In genomic region chr13:48659254-48660220, GRCm38 (mm10) we compare ENCODE assay signal across 9 mouse cellular contexts. TPM values are rescaled to one million over a fixed set of nuclear protein-coding genes. Genes with fewer than 3 reads are reported as not detected.
DNase-seq lines count a peak whose midpoint lies in the region; ATAC-seq and TF ChIP-seq lines count a peak whose summit lies in the region.
"Had no signal": no experiment of that assay in that cellular context is flagged by ENCODE, and none has a peak within 500 bp of the region (broad histone marks: within the 10 kb centered on the region; RNA-seq: fewer than 3 reads in every experiment).

No protein-coding gene starts in this region.

- peak overlapping the region; percentile 35 for H3K4me3 ChIP-seq in lung, embryonic 16.5 days (ENCODE audit: low read length)
- peak overlapping the region; percentile 33 for H3K4me3 ChIP-seq in heart, postnatal 0 days (ENCODE audit: low read depth, low read length)
- H3K4me3 ChIP-seq in liver, postnatal 0 days (ENCODE audit: low read depth, low read length) = peak overlapping the region; percentile 33

- no peak for TF ChIP-seq EP300 in heart, postnatal 0 days (IDR thresholded peaks at IDR 0.05; ENCODE audit: low read depth)
- TF ChIP-seq EP300 in liver, postnatal 0 days (IDR thresholded peaks at IDR 0.05; ENCODE audit: low read depth) = no peak

- H3K9me3 ChIP-seq in lung, embryonic 16.5 days (ENCODE audit: control insufficient read depth, low read length) = no peaks in the 10 kb centered on the region
- H3K9me3 ChIP-seq in heart, postnatal 0 days (replicated peaks; ENCODE audit: control insufficient read depth, low read length) = no peaks in the 10 kb centered on the region
- no peaks in the 10 kb centered on the region for H3K9me3 ChIP-seq in liver, postnatal 0 days (ENCODE audit: low read length)

- H3K27me3 ChIP-seq in lung, embryonic 16.5 days (ENCODE audit: control insufficient read depth, insufficient read depth, low read depth, low read length) = peaks cover 89% of the 10 kb centered on the region
- H3K27me3 ChIP-seq in heart, postnatal 0 days (ENCODE audit: control insufficient read depth, insufficient read depth, low read length) = peaks cover 97% of the 10 kb centered on the region
- H3K27me3 ChIP-seq in liver, postnatal 0 days (ENCODE audit: insufficient read depth, low read length) = peaks cover 94% of the 10 kb centered on the region

- TF ChIP-seq CTCF in heart, postnatal 0 days (IDR thresholded peaks at IDR 0.05; ENCODE audit: low read depth) = no peak
- TF ChIP-seq CTCF in liver, postnatal 0 days (IDR thresholded peaks at IDR 0.05; ENCODE audit: low read depth) = no peak

- DNase-seq in adrenal gland, adult (ENCODE audit: inconsistent age in 2 of 2, low spot score in 1 of 2) = peak; percentile 21 to 37
- DNase-seq in adrenal gland, adult 8-10 months = no peak
- no peak for DNase-seq in lung, postnatal 36 days
- DNase-seq in heart, postnatal 0 days (ENCODE audit: low spot score) = no peak
- DNase-seq in liver, postnatal 0 days = no peak
- no peak for DNase-seq in layer of hippocampus, postnatal 14 days (ENCODE audit: low spot score in 2 of 2)
- no peak for DNase-seq in spleen, postnatal 4 days (ENCODE audit: low spot score in 2 of 2)

- peak overlapping the region; percentile 40; the same call in 1 of the 2 replicates for H3K9ac ChIP-seq in lung, embryonic 16.5 days (ENCODE audit: low read length)
- H3K9ac ChIP-seq in heart, postnatal 0 days (replicated peaks; ENCODE audit: low read depth, low read length) = no peak overlapping the region
- H3K9ac ChIP-seq in liver, postnatal 0 days (replicated peaks) = no peak overlapping the region

- no peaks in the 10 kb centered on the region for H3K36me3 ChIP-seq in lung, embryonic 16.5 days (ENCODE audit: control insufficient read depth, insufficient read depth, low read length)
- no peaks in the 10 kb centered on the region for H3K36me3 ChIP-seq in heart, postnatal 0 days (replicated peaks; ENCODE audit: control insufficient read depth, insufficient read depth, low read length)
- H3K36me3 ChIP-seq in liver, postnatal 0 days (replicated peaks; ENCODE audit: insufficient read depth, low read length) = no peaks in the 10 kb centered on the region

- H3K27ac ChIP-seq in lung, embryonic 16.5 days (ENCODE audit: low read length) = no peak overlapping the region
- no peak overlapping the region for H3K27ac ChIP-seq in heart, postnatal 0 days (ENCODE audit: low read depth)
- no peak overlapping the region for H3K27ac ChIP-seq in liver, postnatal 0 days (ENCODE audit: low read depth)

- no peak for ATAC-seq in lung, embryonic 16.5 days (ENCODE audit: low read depth)
- ATAC-seq in heart, postnatal 0 days (ENCODE audit: insufficient read depth, low read depth) = no peak
- no peak for ATAC-seq in liver, postnatal 0 days

- peaks cover 16% of the 10 kb centered on the region for H3K4me1 ChIP-seq in lung, embryonic 16.5 days (replicated peaks; ENCODE audit: control insufficient read depth, insufficient read depth, low read length)
- H3K4me1 ChIP-seq in heart, postnatal 0 days (ENCODE audit: control insufficient read depth, insufficient read depth) = no peaks in the 10 kb centered on the region
- peaks cover 6% of the 10 kb centered on the region for H3K4me1 ChIP-seq in liver, postnatal 0 days (ENCODE audit: insufficient read depth)

- H3K4me2 ChIP-seq in lung, embryonic 16.5 days (ENCODE audit: low read depth, low read length) = peak overlapping the region; percentile 50
- peak overlapping the region; percentile 45 for H3K4me2 ChIP-seq in heart, postnatal 0 days (ENCODE audit: low read depth, low read length)
- H3K4me2 ChIP-seq in liver, postnatal 0 days (ENCODE audit: low read depth, low read length) = peak overlapping the region; percentile 63

- 3% methylated on average over 38 of the region's 38 CpGs for WGBS in lung, embryonic 16.5 days
- WGBS in heart, postnatal 0 days = 3% methylated on average over 38 of the region's 38 CpGs
- WGBS in liver, postnatal 0 days (ENCODE audit: insufficient replicate concordance) = 2% methylated on average over 38 of the region's 38 CpGs

RNA-seq across cellular contexts. Expression of gene Barx1, which starts 3.3 kb away (rescaled TPM):
- not detected for total RNA-seq in adrenal gland, adult 8-10 months (2022)
- 0.15 and 0.43 TPM in 2 replicates for polyA plus RNA-seq in lung, embryonic 16.5 days (2015; fragmentation: Nextera tagmentation; extraction: Ambion mirVana)
- total RNA-seq in heart, postnatal 0 days (2014; rRNA removed; ENCODE audit: low replicate concordance) = not detected in 2 replicates
- 0.08 TPM in 1 of 2 replicates, not detected in the other for polyA plus RNA-seq in heart, postnatal 0 days (2015; fragmentation: Nextera tagmentation; extraction: Ambion mirVana)
- polyA plus RNA-seq in liver, postnatal 0 days (2015; fragmentation: Nextera tagmentation; extraction: Ambion mirVana) = 0.25 and 0.37 TPM in 2 replicates
- not detected for total RNA-seq in layer of hippocampus, postnatal 14 days (2021)
- total RNA-seq: neutrophil, adult 5-6 weeks had no signal

RNA-seq across cellular contexts. Expression of gene Ptpdc1, which starts 34.1 kb away (rescaled TPM):
- 10 to 100 TPM in 2 of 4 experiments, 1 to 10 TPM in 2; 5.7 to 13.9 (median 10.4) TPM for total RNA-seq in adrenal gland, adult 8-10 months (2022)
- polyA plus RNA-seq in lung, embryonic 16.5 days (2015; fragmentation: Nextera tagmentation; extraction: Ambion mirVana) = 9.2 and 10.1 TPM in 2 replicates
- 5.6 and 5.7 TPM in 2 replicates for total RNA-seq in heart, postnatal 0 days (2014; rRNA removed; ENCODE audit: low replicate concordance)
- 3.1 and 3.5 TPM in 2 replicates for polyA plus RNA-seq in heart, postnatal 0 days (2015; fragmentation: Nextera tagmentation; extraction: Ambion mirVana)
- polyA plus RNA-seq in liver, postnatal 0 days (2015; fragmentation: Nextera tagmentation; extraction: Ambion mirVana) = 0.56 and 0.58 TPM in 2 replicates
- total RNA-seq in layer of hippocampus, postnatal 14 days (2021) = 10 to 100 TPM; 38.2 to 43.0 TPM

Comparison
In these comparisons a context has a peak if more than half of its experiments do, and no peak if none do; other contexts are left out.
1. DNase-seq: peak in adrenal gland, adult (2 of 2); none in adrenal gland, adult 8-10 months (single experiment), lung, postnatal 36 days (single experiment), heart, postnatal 0 days (single experiment), liver, postnatal 0 days (single experiment), layer of hippocampus, postnatal 14 days (0 of 2) and spleen, postnatal 4 days (0 of 2).
2. Peak in every context shown above with its lines, with median percentiles within 50 percentile points of each other: H3K4me2 ChIP-seq and H3K4me3 ChIP-seq.